Mouse (Mus musculus) ovary, postnatal 10 days (tissue): Measurements from ENCODE around the gene Lbh.

Experiments
- DNase-seq: peaks from one replicate; pipeline ENCODE4 v3.0.0; 2022; ENCODE audit warnings: low spot score

Lbh gene

DNA sequence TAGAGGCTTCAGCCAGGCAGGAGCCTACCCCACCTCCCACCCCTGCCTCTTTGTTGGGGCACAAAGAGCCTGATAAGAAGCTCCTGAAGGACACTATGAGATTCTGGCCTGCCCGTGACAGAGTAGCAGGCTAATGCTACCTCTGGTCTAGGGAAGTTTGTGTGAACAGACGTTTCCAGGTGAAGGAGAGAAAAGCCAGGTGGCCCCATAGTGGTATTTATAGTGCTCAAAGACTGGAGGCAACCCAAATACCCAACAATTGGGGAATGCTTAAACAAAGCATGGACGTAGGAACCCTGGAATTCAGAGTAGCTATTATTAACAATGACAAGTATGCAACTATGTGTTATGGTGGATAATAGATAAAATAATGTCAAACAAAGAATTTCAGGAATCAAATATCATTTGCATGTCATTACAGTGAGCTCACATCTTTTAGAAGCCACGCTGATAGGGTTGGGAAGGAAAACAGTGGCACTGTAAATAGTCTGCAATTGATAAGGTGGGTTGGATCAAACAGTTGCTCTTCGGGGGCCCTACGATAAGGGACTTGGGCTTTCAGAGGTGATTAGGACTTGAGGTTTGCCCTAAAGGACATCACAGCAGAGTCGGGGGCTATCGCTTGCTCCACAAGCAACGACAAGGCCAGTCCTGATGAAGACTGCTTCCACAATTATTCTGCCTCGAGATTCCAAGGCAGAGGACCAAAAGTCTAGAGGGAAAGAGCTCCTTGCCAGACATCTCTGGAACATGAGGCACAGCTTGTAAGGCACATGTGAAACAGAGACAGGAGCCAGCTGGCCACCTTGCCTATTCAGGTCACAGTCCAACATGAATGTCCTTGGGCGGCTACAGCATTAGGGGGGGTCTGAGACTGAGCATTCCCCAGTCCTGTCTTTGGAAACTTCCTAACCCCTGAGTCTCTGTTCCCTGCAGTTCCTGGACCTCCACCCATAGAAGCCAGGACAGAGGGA is 58.4 kb downstream of the Lbh start:
- DNase-seq: no peak

DNA sequence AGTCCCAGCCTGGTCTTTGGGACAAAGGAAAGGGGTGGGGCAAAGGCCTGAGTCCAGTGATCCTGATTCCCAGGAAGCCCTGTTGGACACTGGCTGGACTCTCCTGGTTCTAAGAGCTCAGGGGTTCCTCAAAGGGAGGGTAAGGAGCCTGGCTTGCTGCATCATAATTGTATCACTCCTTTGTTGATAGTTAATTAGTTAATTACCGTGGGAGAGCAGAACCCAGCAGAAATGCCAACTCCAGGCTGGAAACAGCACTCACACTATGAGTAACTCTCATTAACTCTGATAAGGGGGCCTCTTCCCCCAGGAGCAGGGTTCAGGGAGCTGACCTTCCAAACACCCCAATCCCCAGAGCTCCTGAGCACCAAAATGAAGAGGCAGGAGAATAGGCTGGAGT is 59.5 kb downstream of the Lbh start:
- DNase-seq: no peak

DNA sequence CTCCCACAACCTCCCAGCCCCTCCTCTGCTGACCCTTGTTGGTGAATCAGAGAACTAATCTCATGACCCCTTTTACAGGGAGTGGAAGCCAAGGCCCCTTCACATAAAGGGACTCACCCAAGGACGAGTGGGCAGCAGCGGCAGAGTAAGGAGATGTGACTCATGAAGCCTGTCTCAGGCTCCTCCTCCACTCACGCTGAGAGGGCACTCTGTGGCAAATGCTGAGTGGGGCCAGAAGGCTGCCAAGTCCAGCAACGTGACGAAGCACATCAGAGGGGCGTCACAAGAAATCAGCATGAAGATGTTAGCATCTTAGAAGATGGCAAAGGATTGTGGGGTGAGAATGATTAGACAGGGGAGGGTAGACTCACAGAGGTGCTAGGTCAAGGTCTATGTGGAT is 64.1 kb downstream of the Lbh start:
- no peak for DNase-seq

DNA sequence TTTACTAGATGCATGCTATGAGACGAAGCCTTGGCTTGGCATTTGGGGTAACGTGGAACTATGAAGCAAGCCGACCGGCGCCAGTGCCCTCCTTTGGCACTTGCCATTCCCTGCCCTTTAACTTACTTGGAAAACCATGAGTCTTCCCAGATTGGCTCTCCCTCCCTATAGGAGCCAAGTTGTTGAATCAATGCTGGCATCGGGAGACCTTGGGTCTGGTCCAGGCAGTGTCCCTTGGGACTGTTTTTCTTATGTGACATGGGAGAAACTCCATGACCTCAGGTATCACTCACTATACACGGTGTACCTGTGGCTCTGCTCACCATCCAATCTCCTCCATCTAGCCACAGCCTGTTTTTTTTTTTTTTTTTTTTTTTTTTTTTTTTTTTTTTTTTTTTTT is 65.4 kb downstream of the Lbh start:
- no peak for DNase-seq

DNA sequence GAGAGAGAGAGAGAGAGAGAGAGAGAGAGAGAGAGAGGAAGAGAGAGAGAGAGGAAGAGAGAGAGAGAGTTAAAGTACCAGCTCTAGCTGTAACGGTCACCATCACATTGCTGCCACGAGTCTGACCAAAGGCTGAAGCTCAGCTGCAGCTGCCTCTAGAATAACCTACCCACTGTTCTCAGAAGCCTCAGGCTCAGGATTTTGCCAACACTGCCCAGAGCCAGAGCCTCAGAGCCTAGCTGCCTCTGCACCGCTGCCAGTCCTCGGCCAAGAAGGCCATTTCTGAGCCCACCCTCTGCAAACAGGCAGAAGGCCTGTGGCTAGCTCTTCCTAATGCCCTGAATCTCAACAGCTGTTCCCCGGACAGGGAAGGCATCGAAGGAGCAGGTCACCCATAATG is 70.9 kb downstream of the Lbh start:
- no peak for DNase-seq
